Mouse (Mus musculus) urinary bladder, postnatal 36 days (tissue): Measurements from ENCODE around the gene Arl6ip1.
"Not testable (repeated sequence)": the region's sequence is repeated elsewhere in the genome, so short reads cannot be mapped to it uniquely, and the experiment has no call there.

Source experiments
- DNase-seq, 2 experiments: peaks; one replicate each; pipeline ENCODE4 v3.0.0; 2022; ENCODE audit warnings: low spot score in 2 of 2, mixed read lengths in 1 of 2

The Arl6ip1 gene

GRCm38 (mm10) chr7:118129430-118130041, at the start of gene Arl6ip1:
Arl6ip1 (minus strand) TSS chr7:118129662.
- DNase-seq, result peak; percentile 92 to 97

- DNase-seq, result no peak
Measured at GRCm38 (mm10) chr7:118175821-118176355, 46.4 kb upstream of the Arl6ip1 start.

GRCm38 (mm10) chr7:118170125-118170524, 40.7 kb upstream of the Arl6ip1 start:
- DNase-seq, result not testable (repeated sequence)

DNA sequence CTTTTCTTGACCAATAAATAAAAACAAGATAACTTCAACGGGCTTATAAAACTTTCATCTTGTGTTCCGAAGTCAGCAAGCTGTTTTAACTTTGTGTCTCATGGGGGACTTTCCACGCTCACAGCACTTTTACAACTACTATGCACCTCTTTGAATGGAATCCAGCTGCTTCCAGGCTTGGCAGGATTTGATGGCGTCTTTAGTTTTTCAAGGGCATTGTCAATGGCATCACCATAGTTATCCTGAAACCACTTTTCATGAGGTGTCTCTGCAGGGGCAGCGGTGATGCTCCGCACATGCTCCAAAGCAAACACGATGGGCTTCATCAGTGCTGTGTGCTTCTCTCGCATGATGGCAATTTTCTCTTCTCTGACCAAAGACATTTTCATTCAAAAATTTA, 33.5 kb upstream of the Arl6ip1 start:
- no peak for DNase-seq

- DNase-seq, result no peak
Measured at GRCm38 (mm10) chr7:118160121-118160520, 30.7 kb upstream of the Arl6ip1 start.

DNA sequence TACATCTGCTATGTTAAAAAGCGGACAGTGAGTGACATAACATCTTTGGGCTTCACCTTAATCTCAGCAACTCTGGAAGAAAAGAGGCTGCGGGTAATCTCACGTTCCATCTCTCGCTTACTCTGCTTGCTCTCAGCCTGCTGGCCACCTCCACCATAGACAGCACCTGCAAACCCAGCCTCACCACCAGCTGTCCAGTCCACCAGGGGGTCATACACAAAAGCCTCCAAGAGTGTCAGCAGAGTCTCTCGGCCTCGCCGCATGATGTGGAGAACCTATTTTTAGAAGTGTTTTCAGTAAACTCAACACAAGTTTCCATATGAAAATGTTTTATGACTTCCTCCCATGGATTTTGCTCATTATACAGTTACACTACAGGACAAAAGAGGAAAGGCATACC, 27.0 kb upstream of the Arl6ip1 start:
- no peak for DNase-seq

- DNase-seq, result no peak
Measured at GRCm38 (mm10) chr7:118154150-118154549, 24.7 kb upstream of the Arl6ip1 start.

DNA sequence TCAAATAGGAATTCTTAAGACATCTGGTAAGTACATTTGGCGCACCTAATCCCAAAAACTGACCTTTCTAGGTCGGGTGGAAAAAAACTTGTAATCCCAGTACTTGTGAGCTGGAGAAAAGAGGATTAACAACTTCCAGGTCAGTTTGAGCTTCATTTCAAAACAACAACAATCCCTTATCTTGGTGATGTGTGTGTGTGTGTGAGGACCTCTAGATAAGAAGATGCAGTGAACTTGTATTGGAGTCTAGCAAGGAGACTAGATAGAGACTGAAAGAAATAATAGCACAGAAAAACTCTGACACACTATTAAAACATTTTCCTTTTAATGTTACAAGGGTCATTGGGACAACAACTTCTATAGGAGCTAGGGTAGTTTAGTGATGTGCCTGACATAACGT, 14.1 kb upstream of the Arl6ip1 start:
- DNase-seq, result no peak

DNA sequence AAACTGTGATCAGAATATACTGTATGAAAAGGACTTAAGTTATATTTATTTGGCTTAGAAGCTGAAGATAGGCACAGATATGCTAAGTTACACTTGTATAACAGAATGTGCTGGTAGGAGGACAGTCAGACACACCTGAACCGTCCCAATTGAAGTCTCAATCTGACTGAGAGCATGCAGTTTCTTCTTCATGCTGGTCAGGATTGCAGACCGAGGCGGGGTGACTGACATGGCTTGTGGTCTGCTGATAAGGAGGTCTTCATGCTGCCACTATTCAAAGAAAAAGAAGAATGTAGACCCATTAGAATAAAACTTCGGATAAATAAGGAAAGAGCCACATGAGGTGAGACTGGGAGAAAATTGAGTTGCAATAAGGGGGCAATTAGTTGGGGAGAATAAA, 13.7 kb upstream of the Arl6ip1 start:
- no peak for DNase-seq

GRCm38 (mm10) chr7:118141271-118141670, 11.8 kb upstream of the Arl6ip1 start:
- no peak for DNase-seq

GRCm38 (mm10) chr7:118135128-118135527, 5.7 kb upstream of the Arl6ip1 start:
- no peak for DNase-seq

DNA sequence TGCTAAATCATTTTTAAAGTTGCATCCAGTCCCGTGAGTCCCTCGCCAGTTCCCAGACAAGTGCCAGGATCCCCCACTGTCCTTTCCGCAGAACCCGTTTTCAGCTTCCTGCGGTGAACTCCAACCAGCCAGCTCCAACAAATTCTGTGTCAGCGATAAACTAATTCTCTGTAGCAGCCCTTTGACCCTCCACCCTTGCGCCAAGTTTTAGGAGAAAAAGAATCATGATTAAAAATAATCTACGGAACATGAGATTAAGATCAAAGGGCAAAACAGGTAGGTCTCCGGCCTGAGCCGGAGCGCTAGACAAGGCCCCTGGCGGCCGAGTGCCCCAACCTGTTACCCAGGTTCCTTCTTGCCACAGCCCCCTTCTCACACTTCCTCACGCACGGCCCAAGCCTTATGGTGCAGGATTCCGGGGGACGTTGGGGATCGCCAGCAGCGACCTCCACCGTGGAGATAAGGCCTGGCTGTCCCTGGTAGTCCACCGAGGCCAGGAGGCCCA, 485 bp downstream of the Arl6ip1 start:
- DNase-seq, result peak in 1 of 2 experiments; percentile 20

DNA sequence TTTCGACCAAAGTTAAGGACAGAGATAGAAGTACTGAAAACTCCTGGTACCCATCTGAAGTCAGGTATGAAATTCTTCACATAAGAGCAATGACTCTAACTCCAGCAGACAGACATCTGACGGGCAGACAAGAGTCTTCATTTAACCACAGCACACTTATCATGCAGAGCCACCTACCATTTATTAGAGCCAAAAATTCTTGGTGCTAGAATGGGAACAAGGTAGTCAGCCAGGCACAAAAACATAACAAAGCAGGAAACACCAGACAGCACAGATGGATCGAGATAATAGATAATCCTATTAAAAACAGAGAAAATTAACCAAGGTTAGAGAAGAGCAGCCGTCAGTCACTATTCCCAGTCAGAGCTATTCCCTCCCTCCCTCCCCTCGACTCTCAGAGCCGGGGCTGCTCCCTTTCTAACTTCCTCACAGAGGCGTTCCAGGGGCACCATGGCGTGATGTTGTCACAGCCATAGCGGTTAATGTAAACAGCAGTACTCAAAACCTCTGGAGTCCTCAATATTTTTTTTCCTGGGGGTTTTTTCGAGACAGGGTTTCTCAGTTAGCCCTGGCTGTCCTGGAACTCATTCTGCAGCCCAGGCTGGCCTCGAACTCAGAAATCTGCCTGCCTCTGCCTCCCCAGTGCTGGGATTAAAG, 3.1 kb downstream of the Arl6ip1 start:
- DNase-seq, result no peak

DNA sequence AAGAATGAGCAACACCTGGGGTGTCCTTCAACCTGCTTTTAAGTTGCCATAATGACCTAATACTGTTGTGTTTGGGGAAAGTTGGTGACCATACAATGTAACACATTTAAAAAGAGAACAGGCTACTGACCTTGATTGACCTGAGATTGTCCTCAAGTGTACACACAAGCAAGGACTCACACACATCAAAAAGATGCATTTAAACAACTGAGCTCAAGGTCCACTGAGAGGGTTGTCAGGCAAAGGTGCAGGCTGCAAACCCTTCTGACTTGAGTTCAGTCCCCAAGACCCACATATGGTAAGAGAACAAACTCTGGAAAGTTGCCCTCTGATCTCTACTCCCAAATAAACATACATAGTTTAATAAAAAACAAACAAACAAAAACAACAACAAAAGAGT, 3.7 kb downstream of the Arl6ip1 start:
- no peak for DNase-seq

DNA sequence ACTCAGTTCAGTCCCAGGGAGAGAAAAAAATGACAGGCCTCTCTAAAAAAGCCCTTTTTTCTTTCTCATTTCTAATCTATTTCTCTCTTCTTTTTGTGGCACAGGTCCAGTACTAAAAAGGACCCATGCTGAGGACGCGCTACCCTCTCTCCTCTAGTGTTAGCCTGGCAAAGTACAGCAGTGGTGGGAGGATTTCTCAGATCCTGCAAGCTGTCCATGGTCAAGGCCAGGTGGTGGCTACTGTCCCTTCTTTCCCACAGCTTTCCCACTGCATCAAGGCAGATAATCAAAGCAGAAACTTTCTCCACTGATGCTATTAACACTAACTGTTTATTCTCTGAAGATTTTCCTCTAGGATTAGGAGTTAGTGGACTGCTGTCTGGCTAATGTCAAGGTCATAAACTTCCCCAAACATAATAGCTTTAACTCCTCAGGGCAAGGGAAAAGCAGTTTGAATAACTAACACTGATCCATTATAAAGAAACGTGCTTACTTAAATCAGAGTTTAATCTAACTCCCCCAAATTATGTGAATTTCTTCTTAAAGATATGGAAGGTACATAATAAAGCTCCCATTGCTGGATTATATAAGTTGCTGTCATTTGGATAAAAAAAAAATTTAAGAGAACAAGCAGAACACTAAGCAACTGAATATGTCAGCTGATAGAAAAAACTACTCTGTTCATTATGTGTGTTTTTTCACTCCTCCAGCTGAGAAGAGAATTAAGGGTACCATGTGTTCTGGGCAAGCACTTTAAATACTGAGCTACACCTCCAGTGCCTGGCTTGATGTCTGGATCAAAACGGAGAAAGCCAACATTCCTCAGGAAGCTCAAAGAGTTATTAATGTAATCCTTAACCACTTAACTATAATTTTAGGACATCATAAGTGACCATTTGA, 5.7 kb downstream of the Arl6ip1 start:
- no peak for DNase-seq

DNA sequence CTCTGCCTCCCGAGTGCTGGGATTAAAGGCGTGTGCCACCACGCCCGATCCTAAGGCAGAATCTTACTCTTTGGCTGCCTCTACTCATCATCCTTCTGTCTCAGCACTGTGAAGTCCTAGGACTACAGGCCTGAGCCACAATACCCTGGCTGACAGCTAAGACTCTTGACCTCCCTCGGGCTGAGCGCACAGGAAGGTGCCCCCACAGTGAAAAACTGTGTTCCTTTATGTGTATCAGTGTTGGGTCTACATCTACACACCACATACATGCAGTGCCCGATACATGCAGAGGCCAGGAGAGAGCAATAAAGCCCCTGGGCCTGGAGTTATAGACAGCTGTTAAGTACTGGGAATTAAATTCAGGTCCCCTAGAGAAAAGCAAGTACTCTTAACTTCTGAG, 7.2 kb downstream of the Arl6ip1 start:
- DNase-seq, result no peak

- DNase-seq, result no peak
Measured at GRCm38 (mm10) chr7:118120654-118121053, 8.8 kb downstream of the Arl6ip1 start.

DNA sequence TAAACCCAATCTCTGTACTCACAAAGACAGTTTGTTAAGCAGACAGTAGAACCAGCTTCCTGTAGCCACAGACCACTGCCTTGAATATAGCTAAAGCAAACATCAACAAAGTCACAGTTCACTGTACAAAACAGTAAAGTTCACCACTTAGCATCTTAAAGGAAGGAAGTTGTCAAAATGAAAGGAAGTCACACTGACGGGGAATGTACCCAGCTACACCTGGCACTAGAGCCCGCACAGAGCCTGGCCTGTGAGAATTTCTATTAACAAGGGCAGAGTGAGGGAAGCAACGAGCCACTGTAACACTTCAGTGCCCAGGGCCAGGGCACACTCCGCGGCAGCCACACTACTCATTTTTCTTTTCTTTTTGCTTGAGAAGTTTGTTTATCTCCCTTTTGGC, 9.5 kb downstream of the Arl6ip1 start:
- DNase-seq, result no peak

GRCm38 (mm10) chr7:118119142-118119541, 10.3 kb downstream of the Arl6ip1 start:
- DNase-seq, result no peak

DNA sequence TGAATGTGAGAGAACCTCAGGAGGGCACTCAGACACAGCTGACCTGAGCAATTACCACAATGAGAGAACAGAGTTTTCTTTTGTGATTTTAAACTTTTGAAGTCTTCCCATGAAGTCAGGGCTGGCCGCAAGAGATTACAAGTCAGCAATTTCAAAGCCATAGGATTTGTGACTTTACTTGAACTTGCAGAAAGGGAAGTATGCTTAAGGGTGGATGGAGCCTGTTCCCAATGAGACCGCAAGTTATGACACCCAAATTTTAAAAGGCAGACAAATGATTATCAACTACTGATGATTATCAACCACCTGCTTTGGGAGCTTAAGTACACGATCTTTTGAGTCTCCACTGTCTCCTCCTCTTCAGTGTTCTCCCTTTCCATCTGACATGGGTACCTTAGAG, 11.0 kb downstream of the Arl6ip1 start:
- no peak for DNase-seq

- no peak for DNase-seq
Measured at GRCm38 (mm10) chr7:118117539-118118210, 11.8 kb downstream of the Arl6ip1 start.
